Mouse (Mus musculus) hindbrain, embryonic 15.5 days (tissue): ENCODE measurements around the gene Prkar1b. TPM values are rescaled to one million over a fixed set of nuclear protein-coding genes. Genes with fewer than 3 reads are reported as not detected.

Experiments
- ATAC-seq: fragments of 200-750 bp; cut with Nextera tagmentation; 2 replicates; pipeline ENCODE4 v1.8.0; 2017; ENCODE audit warnings: low read depth, moderate number of reproducible peaks, moderate TSS enrichment; ENCODE audit not compliant: low FRiP score
- H3K27ac ChIP-seq: fragments of 300-500 bp; sonication (generic); replicated peaks from 2 replicates; pipeline ENCODE4 v1.5.1; 2015; ENCODE audit warnings: mild to moderate bottlenecking, inconsistent platforms
- H3K27me3 ChIP-seq: fragments of 300-500 bp; sonication (generic); 2 replicates; pipeline ENCODE4 v1.6.1; 2015; ENCODE audit warnings: control low read depth, inconsistent platforms
- H3K36me3 ChIP-seq: fragments of 300-500 bp; sonication (generic); 2 replicates; pipeline ENCODE4 v1.6.1; 2015; ENCODE audit warnings: control low read depth, inconsistent platforms
- H3K4me1 ChIP-seq: fragments of 300-500 bp; sonication (generic); replicated peaks from 2 replicates; pipeline ENCODE4 v1.6.1; 2015; ENCODE audit warnings: control low read depth, inconsistent platforms
- H3K4me2 ChIP-seq: fragments of 300-500 bp; sonication (generic); 2 replicates; pipeline ENCODE4 v1.6.1; 2015; ENCODE audit warnings: moderate library complexity, mild to moderate bottlenecking, inconsistent platforms
- H3K4me3 ChIP-seq: fragments of 300-500 bp; sonication (generic); 2 replicates; pipeline ENCODE4 v1.5.1; 2015; ENCODE audit warnings: mild to moderate bottlenecking, inconsistent platforms
- H3K9ac ChIP-seq: fragments of 300-500 bp; sonication (generic); 2 replicates; pipeline ENCODE4 v1.6.1; 2015; ENCODE audit warnings: inconsistent platforms
- H3K9me3 ChIP-seq: fragments of 300-500 bp; sonication (generic); 2 replicates; pipeline ENCODE4 v1.6.1; 2016; ENCODE audit warnings: control low read depth, inconsistent platforms
- WGBS: fragments of 180-500 bp; shearing (Covaris S2); methylation state at CpG from one replicate; pipeline ENCODE4 v1.1.7; 2015; 5-methylcytosine and 5-hydroxymethylcytosine counted together
- polyA plus RNA-seq: library from polyadenylated mRNA; unstranded; fragments of >200 nt; fragmentation: Nextera tagmentation; extraction: Ambion mirVana; gene quantifications from 2 replicates; pipeline ENCODE4 v1.2.1, GENCODE M21; 2015

Prkar1b gene
- polyA plus RNA-seq, 1 experiment from 2014 or later, result 294 TPM

DNA sequence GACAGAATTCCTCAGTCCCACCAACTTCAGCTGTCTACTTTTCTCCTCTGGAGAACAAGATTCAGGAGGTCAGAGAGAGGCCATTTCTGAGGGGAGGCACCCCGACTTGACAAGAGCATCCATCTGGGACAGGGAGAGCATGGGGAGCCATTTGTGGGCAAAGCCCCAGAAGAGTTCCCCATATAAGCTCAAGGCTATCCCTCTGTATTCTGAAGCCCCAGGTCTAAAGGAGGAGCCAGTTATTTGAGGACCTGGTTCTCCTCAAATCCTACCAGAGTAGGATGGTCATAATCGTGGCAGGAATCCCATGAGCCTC is 30.9 kb downstream of the Prkar1b start:
- no peaks in the 10 kb centered on the region for H3K9me3 ChIP-seq

DNA sequence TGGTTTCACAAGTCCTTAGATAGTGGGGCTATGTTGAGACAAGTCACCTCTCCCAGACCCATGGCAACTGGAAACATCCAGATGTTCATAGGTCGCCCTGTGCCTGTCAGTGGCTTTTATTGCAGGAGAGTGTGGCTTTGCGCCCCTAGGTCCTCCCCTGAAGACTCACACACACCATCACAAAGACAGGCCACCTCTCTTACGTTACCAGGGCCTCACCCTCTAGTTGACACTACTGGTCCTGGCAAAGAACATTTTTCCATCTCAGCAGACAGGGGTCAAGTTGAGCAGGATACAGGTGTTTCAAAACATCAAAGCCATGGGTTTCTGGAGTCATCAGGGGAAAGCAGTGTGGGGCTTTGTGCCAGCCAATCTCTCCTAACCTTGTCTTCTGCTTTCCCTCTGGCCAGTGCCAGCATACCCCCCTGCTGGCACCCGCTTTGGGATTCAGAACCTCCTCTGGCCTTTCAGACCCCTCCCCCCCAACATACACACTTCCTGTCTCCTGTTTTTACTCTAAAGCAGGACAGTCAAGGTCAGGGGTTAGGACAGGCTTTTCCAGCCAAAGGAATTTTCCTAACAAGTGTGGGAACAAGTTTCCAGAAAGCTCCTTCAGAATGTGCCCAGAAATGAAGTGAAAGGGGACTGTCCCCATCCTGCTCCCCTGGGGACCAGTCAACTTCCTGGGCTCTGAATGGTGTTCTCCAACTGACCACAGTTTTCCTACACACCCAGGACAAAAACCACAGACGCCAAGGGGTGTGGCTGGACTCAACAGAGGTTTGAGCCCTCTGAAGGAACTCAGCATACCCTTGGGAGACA is 31.5 kb downstream of the Prkar1b start:
- Histone ChIP-seq H3K9ac (no peak overlapping the region), H3K36me3 (peaks cover 15% of the 10 kb centered on the region; the same call in 1 of the 2 replicates), H3K27ac (no peak overlapping the region), H3K4me1 (no peaks in the 10 kb centered on the region), H3K4me2 (no peak overlapping the region), H3K9me3 (no peaks in the 10 kb centered on the region), H3K4me3 (no peak overlapping the region), H3K27me3 (no peaks in the 10 kb centered on the region)
- ATAC-seq, result no peak
- 76% methylated on average over 5 of the region's 5 CpGs for WGBS

More for the DNA sequence above, 30.9 kb downstream of the Prkar1b start:
- no peak overlapping the region for H3K4me2 ChIP-seq
- H3K27ac ChIP-seq, result no peak overlapping the region
- peaks cover 15% of the 10 kb centered on the region; the same call in 1 of the 2 replicates for H3K36me3 ChIP-seq
- no peak overlapping the region for H3K4me3 ChIP-seq
- no peaks in the 10 kb centered on the region for H3K27me3 ChIP-seq
- 70% methylated on average over 2 of the region's 2 CpGs for WGBS
- ATAC-seq, result no peak
- no peaks in the 10 kb centered on the region for H3K4me1 ChIP-seq
- no peak overlapping the region for H3K9ac ChIP-seq

DNA sequence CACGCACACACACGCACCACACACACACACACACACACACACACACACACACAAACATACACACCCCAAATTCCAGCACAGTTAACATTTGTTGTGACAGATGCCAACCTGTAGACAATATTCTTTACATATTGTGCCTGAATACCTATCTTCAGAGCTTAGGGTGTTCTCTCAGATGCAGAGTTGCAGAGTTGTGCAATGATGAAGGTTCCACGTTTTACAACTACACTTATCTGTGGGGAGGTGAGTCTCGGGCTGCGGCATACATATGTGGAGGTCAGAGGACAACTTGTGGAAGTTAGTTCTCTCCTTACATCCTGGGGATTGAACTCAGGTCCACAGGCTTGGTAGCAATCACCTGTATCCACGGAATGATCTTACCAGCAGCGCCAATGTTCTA is 34.3 kb downstream of the Prkar1b start:
- H3K4me1 ChIP-seq, result no peaks in the 10 kb centered on the region

DNA sequence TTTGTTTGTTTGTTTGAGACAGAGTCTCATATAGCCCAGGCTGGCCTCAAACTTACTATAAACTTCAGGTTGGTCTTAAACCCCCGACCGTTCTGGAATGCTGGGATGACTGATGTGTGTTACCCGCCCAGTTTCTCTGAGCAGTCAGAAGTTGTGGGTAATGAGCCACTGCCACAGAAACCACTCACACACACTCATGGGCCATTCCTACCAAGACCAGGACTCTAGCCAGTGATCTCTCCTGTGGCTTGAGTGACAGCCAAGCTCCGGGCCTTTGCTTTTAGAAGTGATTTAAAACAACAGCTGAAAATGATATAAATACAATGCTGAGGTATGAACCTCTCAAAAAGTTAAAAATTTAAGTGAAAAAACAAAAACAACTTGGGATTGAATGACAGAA is 34.9 kb downstream of the Prkar1b start:
- no peaks in the 10 kb centered on the region for H3K27me3 ChIP-seq
- WGBS, result 84% methylated on average over 4 of the region's 4 CpGs
- no peak for ATAC-seq
- no peaks in the 10 kb centered on the region for H3K4me1 ChIP-seq
- no peak overlapping the region for H3K27ac ChIP-seq
- no peak overlapping the region for H3K4me3 ChIP-seq
- 0 out of 2 replicates have a peak, but pooled peaks cover 2% of the 10 kb centered on the region for H3K36me3 ChIP-seq
- no peaks in the 10 kb centered on the region for H3K9me3 ChIP-seq
- H3K9ac ChIP-seq, result no peak overlapping the region
- no peak overlapping the region for H3K4me2 ChIP-seq

More for the DNA sequence above, 34.3 kb downstream of the Prkar1b start:
- Histone ChIP-seq H3K27ac (no peak overlapping the region), H3K9ac (no peak overlapping the region), H3K27me3 (no peaks in the 10 kb centered on the region), H3K4me3 (no peak overlapping the region), H3K36me3 (0 out of 2 replicates have a peak, but pooled peaks cover 2% of the 10 kb centered on the region), H3K9me3 (no peaks in the 10 kb centered on the region), H3K4me2 (no peak overlapping the region)
- ATAC-seq, result no peak
- 96% methylated on average over 7 of the region's 7 CpGs for WGBS

DNA sequence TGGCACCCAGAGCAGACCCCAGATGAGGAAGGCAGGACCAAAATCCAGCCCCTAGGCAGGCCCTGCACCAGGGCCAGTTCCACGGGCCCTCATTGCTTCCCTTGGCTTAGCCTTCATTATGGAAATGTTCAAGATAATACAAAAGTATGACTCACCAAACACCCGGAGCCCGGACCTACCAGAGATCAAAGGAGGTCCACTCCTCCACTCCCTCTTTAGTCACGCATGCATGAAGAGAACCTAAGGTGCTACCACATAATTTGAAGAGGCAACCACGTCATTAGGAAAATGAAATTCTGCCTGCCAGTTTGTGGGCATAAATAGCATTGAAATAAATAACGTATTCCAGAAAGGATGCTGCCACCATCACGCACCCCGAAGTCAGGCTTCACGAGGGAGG is 37.4 kb downstream of the Prkar1b start:
- no peak for ATAC-seq
- no peak overlapping the region for H3K4me3 ChIP-seq
- H3K4me1 ChIP-seq, result no peaks in the 10 kb centered on the region
- H3K27me3 ChIP-seq, result no peaks in the 10 kb centered on the region
- H3K4me2 ChIP-seq, result no peak overlapping the region
- no peak overlapping the region for H3K27ac ChIP-seq
- H3K9me3 ChIP-seq, result no peaks in the 10 kb centered on the region
- 75% methylated on average over 9 of the region's 9 CpGs for WGBS
- H3K36me3 ChIP-seq, result 0 out of 2 replicates have a peak, but pooled peaks cover 4% of the 10 kb centered on the region
- H3K9ac ChIP-seq, result no peak overlapping the region

DNA sequence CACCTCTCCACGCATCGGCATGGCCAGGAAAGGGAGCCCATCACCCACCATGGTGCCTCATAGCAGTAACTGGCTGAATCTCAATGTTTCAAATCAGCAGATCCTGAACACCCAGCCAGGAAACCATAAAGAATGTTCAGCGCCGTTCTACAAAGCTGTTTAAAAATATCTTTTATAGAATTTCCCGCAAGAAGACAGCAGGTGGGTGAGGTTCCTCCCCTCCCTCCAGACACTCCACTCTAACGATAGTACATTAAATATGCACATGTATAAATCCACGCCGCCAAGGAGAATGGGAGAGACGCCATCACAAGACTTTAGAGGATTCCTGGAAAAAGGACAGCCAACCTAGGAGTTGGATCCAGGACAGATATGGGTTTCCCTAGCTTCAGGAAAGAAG is 37.8 kb downstream of the Prkar1b start:
- Histone ChIP-seq H3K36me3 (0 out of 2 replicates have a peak, but pooled peaks cover 9% of the 10 kb centered on the region), H3K9ac (no peak overlapping the region), H3K4me2 (no peak overlapping the region), H3K4me3 (no peak overlapping the region), H3K27ac (no peak overlapping the region; the same call in 1 of the 2 replicates), H3K9me3 (no peaks in the 10 kb centered on the region), H3K4me1 (no peaks in the 10 kb centered on the region), H3K27me3 (no peaks in the 10 kb centered on the region)
- WGBS, result 65% methylated on average over 9 of the region's 9 CpGs
- no peak for ATAC-seq

DNA sequence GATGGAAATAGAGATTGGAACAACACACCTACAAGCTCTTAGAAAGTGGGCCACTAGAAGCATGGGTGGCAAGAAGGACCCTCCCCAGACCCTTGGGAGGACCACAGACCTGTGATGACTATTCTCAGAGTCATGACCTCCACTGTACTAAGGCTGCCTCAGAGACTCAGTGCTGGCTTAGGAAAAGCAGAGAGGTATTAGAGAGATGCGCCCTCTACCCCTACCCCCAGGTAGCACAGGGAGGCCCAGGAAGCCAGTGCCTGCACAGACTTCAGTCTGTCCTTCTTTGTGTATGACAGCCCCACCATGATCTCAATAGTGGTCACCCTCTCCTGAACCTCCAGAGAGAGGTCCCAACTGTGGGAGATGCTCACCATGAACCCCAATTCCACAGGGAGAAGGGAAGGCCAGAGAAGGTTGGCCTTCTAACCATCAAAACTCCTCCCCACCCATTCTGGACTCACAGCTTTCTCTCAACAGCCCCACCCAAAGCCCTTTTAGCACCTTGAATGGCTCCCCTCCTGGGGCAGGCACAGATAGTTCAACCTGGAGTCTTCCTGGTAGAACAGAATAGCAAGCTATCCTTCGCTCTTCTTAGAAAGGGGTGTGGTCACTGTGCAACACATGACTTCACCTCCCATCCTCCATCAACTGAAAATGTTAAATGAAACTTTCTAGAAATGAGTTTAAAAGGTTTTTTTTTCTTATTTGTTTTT is 39.5 kb downstream of the Prkar1b start:
- no peak for ATAC-seq
- Histone ChIP-seq H3K4me3 (no peak overlapping the region), H3K4me1 (no peaks in the 10 kb centered on the region), H3K27ac (no peak overlapping the region), H3K9ac (no peak overlapping the region), H3K4me2 (no peak overlapping the region), H3K36me3 (peaks cover 22% of the 10 kb centered on the region), H3K9me3 (no peaks in the 10 kb centered on the region), H3K27me3 (no peaks in the 10 kb centered on the region)
- 84% methylated on average over 2 of the region's 2 CpGs for WGBS

DNA sequence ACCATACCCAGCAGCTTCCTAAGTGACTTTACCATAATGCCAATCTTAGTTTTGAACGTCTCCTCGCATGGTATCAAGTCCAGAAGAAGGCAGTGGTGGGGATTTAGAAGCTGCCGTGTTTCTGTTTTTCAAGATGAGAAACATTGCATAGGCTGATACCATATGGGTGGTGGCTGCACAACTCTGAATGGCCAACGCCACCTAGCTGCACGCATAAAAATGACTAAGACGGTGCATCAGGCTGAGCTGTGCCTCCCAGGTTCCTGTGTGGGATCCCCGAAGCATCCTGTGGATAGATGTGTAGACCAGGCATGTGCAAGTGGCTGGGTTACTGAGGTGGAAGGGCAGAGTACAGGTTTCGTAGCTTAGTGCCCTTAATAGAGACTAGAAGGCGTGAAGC is 42.0 kb downstream of the Prkar1b start:
- Histone ChIP-seq H3K4me2 (no peak overlapping the region), H3K36me3 (peaks cover 25% of the 10 kb centered on the region), H3K27me3 (no peaks in the 10 kb centered on the region), H3K9me3 (no peaks in the 10 kb centered on the region), H3K4me3 (no peak overlapping the region), H3K9ac (no peak overlapping the region), H3K27ac (no peak overlapping the region), H3K4me1 (no peaks in the 10 kb centered on the region)
- no peak for ATAC-seq
- WGBS, result 78% methylated on average over 9 of the region's 9 CpGs

DNA sequence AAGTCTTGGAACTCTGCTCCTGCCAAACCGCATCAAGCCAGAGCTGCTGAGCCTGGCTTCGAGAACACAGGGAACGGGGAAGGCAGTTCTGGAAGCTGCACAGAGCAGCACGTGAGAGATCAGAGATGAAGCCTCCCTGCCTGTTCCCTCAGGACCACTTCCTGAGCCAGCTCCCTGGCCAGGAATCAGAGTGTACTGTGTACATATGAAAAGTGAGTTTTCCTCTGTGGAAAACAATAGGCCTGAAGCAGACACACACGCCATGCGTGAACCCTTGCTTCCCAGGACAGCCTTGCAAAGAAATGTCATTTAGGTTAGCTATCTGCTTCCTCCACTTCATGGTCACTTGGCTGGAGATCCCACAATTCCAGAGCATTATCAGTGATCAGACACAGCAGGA is 48.0 kb downstream of the Prkar1b start:
- Histone ChIP-seq H3K27ac (no peak overlapping the region), H3K4me3 (no peak overlapping the region), H3K36me3 (peaks cover 25% of the 10 kb centered on the region), H3K4me1 (peaks cover 17% of the 10 kb centered on the region), H3K4me2 (no peak overlapping the region), H3K27me3 (no peaks in the 10 kb centered on the region), H3K9me3 (no peaks in the 10 kb centered on the region), H3K9ac (no peak overlapping the region)
- 64% methylated on average over 6 of the region's 6 CpGs for WGBS
- ATAC-seq, result no peak

DNA sequence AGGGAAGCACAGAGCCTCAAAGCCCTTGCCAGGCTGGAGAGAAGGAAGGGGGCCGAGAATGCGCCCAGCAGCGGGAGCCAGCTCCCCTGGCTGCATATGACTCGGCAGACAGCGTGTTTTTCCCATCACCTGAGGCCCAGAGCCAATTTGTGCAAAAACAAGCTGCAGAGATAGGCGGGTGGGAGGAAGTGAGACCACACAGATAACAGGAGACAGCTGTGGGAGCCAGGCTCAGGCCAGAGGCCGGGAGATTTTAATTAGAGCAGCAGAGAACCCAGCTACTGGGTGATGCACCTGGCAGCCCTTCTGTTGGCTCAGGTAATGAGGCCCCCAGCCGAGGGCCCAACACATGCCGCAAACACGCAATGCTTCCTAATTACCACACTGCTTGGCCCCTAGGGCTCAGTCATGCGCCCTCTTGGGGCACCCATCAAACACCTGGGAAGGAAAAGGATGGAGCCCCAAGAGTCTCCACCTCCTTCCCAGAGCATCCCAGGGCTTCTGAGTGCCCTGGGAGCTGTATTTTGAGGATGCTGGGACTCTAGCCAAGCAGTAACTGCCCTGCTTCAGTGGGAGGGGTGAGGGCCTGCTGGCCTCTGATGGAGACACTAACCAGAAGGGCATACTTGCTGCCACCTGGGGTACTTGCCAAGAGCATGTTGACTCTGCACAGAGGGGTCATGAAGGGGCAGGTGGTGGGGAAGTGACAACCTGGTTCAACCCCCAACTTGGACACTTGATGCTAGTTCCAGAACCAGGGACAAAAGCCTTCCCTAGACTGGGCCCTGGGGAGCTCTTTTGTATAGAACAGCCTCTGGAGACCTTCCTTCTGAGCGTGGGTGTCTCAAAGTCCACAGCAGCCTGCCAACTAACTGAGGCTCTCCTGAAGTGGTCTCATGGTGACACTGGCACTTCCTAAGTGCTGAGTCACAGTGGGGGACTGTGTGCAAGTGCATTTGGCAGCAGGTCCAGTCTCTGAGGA is 50.5 kb downstream of the Prkar1b start:
- 39% methylated on average over 12 of the region's 12 CpGs for WGBS
- no peak overlapping the region for H3K4me2 ChIP-seq
- H3K9me3 ChIP-seq, result no peaks in the 10 kb centered on the region
- H3K4me1 ChIP-seq, result peaks cover 17% of the 10 kb centered on the region
- no peak overlapping the region for H3K9ac ChIP-seq
- no peak overlapping the region for H3K4me3 ChIP-seq
- peak; percentile 23; the same call in 1 of the 2 replicates for ATAC-seq
- no peaks in the 10 kb centered on the region for H3K27me3 ChIP-seq
- peaks cover 15% of the 10 kb centered on the region for H3K36me3 ChIP-seq
- H3K27ac ChIP-seq, result peak overlapping the region; percentile 60

DNA sequence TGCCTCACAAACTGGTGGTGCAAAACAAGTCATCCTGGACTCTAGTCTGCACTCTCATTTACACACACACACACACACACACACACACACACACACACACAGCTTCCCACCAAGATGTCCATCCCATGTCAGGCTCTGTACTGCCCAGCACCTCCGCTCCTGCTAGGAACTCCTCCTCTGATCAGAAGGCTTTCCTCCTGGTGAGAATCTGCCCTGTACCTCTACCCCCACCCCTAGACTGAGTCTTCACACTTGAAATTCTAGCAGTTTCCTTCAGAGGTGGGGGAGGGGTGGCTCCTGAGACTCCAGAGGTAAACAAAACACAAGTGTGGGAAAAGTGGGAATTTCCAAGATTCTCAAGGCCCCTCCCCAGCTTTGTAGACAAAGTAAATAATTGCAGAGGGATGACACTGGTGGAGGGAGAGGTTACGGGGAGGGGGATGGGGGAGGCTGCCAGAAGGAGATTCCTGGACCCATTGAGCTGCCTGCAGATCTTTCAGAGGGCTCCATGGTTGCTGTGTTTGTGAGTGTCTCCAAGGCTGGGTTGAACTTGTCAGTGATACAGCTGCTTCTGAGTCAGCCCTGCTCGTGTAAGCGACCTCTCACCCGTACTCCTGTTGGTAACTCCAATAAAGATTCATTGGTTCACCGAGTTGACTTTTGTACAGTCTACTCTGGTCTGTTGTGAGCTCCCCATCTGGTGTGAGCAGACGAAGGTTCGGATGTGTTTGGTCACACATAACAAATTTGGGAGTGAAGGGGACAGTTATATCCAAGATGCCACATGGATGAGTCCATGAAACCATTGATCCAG is 54.3 kb downstream of the Prkar1b start:
- no peaks in the 10 kb centered on the region for H3K9me3 ChIP-seq
- 79% methylated on average over 8 of the region's 8 CpGs for WGBS
- no peak overlapping the region for H3K4me3 ChIP-seq

More for the DNA sequence above, 54.3 kb downstream of the Prkar1b start:
- Histone ChIP-seq H3K4me1 (peaks cover 17% of the 10 kb centered on the region), H3K27ac (no peak overlapping the region), H3K4me2 (no peak overlapping the region), H3K9ac (no peak overlapping the region), H3K36me3 (peaks cover 10% of the 10 kb centered on the region), H3K27me3 (no peaks in the 10 kb centered on the region)
- no peak for ATAC-seq
